Mouse (Mus musculus) heart, postnatal 14 days (tissue): ENCODE data around the gene Bclaf1. TPM values are rescaled to one million over a fixed set of nuclear protein-coding genes. Genes with fewer than 3 reads are reported as not detected.

Experiments
- DNase-seq, 2 experiments: peaks; one replicate each; pipeline ENCODE4 v3.0.0; 2021 to 2022
- intact Hi-C: fragments of 180-260 bp; cut with DNase I; formaldehyde crosslinking; loops from one replicate; pipeline ENCODE4 v1.15.1; 2025
- total RNA-seq, 2 experiments: library from RNA; stranded (reverse); gene quantifications; 2 replicates each; pipeline ENCODE4 v1.2.3; 2021

Bclaf1 gene
- total RNA-seq, 2 experiments from 2014 or later, result 68.4 to 68.7 TPM

DNA sequence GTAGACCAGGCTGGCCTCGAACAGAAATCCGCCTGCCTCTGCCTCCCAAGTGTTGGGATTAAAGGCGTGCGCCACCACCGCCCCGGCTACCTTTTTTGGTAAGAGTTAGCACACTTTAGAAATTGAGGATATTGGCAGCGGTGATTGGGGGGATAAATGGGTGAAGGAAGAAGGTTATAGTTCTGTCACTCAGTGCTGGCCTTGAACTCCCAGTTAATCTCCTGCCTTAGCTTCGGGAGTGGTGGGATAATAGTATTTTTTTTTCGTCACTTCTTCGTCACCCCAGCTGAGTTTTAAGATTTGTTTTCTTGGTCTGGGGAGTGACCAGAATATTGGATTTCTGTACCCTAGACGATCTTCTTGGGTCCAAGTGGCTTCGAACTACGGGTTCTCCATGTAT is 1.2 kb downstream of the Bclaf1 start:
- no peak for DNase-seq
- intact Hi-C loops, result loop anchor here (2.0 to 5.0 kb wide), 2 partner anchors 23 to 34 kb away; partner anchors contain the start of gene Mtfr2

DNA sequence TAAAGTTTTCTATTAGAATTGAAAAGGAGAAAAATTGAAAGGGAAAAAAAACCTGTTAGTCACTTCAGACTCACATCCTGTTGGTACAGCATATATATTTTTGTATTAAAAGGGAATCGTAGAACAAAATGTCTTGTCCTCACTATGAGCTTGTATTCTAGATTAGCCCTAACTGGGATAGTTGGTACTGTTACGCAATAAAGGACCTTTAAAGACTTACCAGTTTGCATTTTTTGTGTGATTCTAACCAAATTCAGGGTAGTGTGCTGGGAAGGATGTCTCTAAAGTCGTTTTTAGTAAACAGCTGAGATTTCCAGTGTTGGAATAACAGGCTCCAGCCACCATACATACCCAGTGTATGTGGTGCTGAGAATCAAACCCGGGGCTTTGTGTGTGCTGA is 1.7 kb downstream of the Bclaf1 start:
- intact Hi-C loops, result loop anchor here (2.0 to 5.0 kb wide), 2 partner anchors 23 to 33 kb away; partner anchors contain the start of gene Mtfr2
- no peak for DNase-seq

- intact Hi-C loops, result loop anchor here (5.0 kb wide), 1 partner anchor 33 kb away; the partner anchor contains the start of gene Mtfr2
- peak; percentile 19 to 21 for DNase-seq
Measured at GRCm38 (mm10) chr10:20314797-20315196, 2.5 kb downstream of the Bclaf1 start.

DNA sequence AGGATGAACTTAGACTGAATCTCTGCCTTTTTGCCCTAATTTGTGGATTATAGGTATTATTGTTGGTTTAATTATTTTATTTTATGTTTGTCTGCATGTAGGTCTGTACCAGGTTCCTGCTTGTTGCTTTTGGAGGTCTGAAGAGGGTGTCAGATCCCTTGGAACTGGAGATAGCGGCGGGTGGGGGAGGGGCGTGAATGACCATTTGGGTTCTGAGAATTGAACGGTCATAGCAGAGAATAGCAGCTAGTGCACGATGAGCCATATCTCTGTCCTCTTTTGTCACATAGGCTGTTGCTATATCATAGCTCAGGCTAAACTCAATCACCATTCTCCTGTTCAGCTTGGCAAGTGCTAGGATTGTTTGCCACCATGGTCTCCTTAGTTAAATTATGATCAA is 5.2 kb downstream of the Bclaf1 start:
- DNase-seq, result peak in 1 of 2 experiments; percentile 14
- intact Hi-C loops, result no loop called here

DNA sequence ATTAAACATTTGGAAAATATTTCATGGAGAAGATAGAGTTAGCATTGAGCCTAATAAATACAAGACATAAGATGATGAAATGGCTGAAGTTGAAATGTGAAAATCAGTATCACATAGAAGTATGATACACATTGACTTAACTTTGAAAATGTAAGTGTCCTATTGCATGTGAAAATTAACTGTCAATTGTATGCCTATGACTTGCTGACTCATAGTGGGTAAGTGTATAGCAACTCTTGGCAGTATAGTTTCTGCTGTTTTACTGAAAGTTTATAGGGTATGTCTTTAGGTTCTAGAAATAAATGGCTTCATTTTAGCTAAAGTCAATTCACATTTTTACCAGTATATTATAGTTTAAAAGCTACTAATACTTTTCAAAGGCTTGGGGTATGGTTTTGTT is 14.0 kb downstream of the Bclaf1 start:
- DNase-seq, result no peak
- intact Hi-C loops, result no loop called here

DNA sequence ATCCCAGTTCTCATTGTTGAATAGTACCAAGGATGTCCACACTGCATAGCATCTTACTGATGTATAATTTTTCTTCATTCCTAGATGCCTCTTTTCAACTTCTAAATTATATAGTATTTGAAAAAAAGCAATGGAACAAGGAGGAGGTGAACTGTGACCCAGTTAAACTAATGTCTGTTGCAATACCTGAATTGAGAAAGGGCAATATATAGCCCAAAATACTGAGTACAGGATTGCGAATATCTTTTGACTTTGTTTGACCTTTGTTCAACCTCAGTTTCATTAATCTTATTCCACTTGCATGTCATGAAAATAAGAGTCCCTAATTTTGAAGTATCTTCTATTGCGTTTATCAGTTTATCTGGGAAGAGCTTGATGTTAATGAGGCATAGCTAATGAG is 19.0 kb downstream of the Bclaf1 start:
- intact Hi-C loops, result no loop called here
- no peak for DNase-seq

GRCm38 (mm10) chr10:20337872-20338271 is 25.6 kb downstream of the Bclaf1 start:
- intact Hi-C loops, result no loop called here
- no peak for DNase-seq

DNA sequence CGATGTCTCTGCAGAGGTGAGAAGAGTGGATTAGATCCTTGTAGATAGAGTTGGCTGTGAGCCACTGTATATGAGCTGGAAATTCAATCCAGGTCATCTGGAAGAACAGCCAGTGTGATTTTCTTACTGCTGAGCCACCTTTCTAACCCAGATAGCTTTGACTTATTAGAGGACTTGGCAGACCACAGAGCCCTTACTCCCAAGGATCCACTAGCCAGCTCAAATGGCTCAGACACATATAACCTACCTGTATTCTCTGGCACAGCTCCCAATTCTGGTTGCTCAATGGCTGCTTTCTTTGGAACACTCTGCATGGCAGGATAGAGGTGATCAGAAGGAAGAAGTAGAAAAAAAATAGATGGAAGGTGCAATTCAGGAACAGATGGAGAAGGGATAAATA is 33.5 kb downstream of the Bclaf1 start:
- intact Hi-C loops, result loop anchor here (5.0 kb wide), 2 partner anchors 33 to 53 kb away; partner anchors contain the start of gene Bclaf1
- DNase-seq, result no peak

DNA sequence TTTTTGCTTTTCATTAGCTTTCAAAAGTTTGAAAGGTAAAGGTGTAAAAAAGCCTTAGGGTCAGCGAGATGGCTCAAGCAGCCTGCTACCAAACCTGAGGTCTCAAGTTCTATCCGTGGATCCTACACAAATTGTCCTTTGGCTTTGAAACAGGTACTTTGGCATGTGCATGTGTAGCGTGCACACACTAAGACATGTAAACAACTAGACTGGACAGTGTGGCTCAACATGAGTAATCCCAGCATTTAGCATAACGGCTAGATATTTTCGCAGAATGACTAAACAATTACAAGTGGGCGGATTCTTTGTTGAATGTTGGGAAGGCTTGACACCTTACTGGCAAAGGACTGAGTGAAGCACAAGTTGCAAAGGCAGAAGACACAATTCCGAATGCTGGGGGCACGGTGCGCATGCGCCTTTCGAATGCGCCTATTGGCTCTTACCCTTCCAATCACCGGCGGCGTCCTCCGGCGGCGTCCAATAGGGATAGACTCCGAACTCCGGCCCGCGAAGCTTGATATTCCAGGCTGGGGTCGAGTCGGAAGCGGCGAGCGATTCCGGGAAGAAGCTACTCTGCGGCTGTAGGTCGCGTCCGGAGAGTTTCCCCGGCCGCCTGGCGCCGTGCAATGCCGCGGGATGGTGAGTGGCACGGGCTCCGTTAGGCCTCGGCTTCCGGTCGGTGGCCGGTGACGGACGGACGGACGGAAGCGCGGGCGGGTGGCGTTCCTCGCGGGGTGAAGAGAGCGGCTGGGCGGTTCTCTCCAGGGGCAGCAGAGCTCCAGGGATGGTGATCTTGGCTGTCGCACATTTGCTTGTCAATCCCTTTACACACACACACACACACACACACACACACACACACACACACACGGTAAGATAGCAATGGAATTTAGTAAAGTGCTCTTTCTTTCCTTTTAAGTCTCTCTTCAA is 35.3 kb downstream of the Bclaf1 start, which contains the start of gene Mtfr2:
Gene Mtfr2, plus strand, starts transcription at position 486 of the 930 bp plus-strand sequence.
- peak; percentile 93 to 94 for DNase-seq
- intact Hi-C loops, result loop anchor here (5.0 kb wide), 2 partner anchors 35 to 55 kb away; partner anchors contain the start of gene Bclaf1

- intact Hi-C loops, result loop anchor here (5.0 kb wide), 2 partner anchors 37 to 57 kb away; partner anchors contain the start of gene Bclaf1
Measured at GRCm38 (mm10) chr10:20348894-20349293, 36.6 kb downstream of the Bclaf1 start.

GRCm38 (mm10) chr10:20361542-20362449 is 49.5 kb downstream of the Bclaf1 start:
- DNase-seq, result no peak
- intact Hi-C loops, result loop anchor here (2.0 kb wide), 2 partner anchors 567 to 587 kb away; no protein-coding TSS in a partner anchor

More at GRCm38 (mm10) chr10:20348894-20349293, 36.6 kb downstream of the Bclaf1 start:
- DNase-seq, result no peak

DNA sequence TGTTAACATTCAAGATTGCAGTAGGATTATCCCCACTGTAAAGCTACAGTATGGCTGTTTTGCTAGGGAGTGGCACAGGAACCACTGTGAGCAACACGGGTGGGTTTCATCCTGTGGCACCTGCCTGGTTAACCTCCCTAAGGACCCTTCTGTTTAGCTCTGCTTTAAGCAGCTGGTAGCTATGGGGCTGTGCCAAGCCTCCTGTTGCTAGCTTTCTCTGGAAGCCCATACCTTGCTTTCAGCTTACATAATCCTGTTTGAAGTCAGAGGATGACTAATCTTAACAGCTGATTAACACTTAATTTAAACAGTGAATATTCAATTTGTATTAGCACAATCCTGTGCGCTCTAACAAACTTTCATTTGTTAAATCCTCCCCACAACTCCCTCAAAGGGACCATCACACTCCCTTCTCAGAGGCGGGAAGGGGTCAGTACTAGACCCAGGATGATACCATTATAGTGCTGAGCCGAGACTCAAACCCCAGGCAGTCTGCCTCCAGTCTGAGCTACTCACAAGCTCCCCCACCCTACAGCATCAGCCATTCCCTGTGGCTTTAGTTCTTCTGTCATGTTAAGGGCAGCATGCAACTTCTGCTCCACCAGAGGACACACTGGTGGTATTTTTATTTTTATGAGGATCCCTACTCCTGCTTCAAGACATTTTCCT is 50.3 kb downstream of the Bclaf1 start:
- intact Hi-C loops, result loop anchor here (2.0 kb wide), 2 partner anchors 566 to 586 kb away; no protein-coding TSS in a partner anchor
- no peak for DNase-seq

- intact Hi-C loops, result no loop called here
- peak in 1 of 2 experiments; percentile 6 for DNase-seq
Measured at GRCm38 (mm10) chr10:20372046-20372445, 59.8 kb downstream of the Bclaf1 start.

DNA sequence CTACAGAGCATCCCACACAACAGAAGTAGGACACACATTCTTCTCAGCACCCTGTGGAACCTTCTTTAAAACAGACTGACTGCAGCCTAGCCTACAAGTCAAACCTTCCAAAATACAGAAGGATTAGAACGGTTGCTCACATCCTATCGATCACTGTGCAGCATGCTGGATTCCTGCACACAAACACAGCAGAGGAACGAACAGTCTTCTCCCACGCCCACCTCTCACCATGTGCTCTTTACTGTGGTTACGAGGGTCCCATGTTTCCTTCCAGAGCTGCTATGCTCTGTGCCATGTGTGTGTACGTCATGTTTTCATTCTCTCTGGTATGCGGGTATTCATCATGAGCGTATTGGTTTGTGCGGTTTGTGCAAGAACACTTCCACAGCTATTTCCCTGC is 65.4 kb downstream of the Bclaf1 start:
- DNase-seq, result no peak
- intact Hi-C loops, result no loop called here

DNA sequence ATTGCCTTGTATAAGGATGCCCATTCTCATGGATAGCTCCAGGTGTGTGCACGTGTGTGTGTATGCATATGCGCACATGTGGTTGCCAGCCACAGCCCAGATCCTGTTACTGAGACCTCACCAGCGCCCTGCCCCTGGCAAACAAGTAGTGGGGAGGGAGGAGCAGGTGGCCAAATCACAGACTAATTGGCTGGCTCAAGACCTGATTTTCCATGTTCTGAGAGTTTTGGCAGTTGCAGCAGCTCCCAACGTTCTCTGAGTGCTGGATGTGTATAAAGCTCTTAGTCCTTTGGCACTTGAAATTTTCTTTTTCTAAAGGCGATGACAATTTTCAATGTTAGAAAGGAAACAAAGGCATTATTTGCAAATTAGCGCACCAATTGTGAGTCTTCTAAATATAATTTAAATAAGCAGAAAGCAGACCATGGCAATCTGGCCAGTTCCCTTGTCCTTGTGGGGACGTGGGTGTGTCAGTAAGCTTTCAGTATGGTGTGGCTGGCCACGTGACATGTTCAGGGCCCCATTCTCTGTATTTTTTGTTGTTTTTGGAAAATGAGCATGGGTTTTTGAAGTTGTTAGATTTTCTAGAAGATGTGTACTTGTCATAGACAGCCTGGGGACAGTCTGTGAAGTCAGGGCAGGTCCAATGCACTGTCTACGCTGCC is 66.9 kb downstream of the Bclaf1 start:
- intact Hi-C loops, result no loop called here
- peak; percentile 17 to 24 for DNase-seq

DNA sequence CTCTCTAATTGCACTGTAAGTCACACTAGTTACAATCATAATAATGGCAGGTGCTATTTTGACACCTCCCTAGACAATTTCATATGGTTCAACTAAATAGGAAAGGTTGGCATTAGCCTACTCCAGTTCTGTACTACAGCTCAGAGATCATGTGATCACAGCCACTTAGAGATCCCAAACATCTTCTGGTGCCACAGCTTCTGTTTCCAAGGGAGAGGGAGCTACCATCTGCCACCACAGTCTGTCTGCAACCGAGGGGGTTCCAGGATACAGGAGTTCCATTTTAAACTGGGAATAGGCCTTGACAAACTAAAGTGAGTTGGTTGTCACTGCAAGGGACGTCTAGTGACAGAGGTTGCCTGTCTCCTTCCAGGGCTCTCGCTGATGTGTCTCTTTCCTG is 68.5 kb downstream of the Bclaf1 start:
- intact Hi-C loops, result no loop called here
- DNase-seq, result no peak

GRCm38 (mm10) chr10:20381352-20381751 is 69.1 kb downstream of the Bclaf1 start:
- intact Hi-C loops, result no loop called here

GRCm38 (mm10) chr10:20382807-20383419 is 70.6 kb downstream of the Bclaf1 start:
- no peak for DNase-seq
- intact Hi-C loops, result no loop called here

More at GRCm38 (mm10) chr10:20381352-20381751, 69.1 kb downstream of the Bclaf1 start:
- DNase-seq, result no peak

DNA sequence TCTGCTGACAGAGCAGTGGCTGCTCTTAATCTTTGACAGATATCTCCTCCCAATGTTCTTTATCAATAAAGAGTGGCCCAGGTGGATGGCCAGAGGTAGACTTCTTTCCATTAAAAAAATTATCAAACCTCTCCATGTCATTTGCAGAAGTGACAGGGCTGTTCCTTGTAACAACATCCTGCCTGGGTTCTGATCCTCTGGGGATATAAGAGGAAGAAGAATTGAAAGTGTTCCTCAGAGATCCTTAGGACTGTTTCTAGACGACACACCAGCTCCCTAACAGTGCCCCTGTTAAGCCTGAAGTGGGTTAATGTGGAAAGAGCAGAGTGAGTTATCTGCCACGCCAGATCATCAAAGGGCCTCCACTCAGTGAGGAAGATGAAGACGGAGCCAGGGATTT is 78.3 kb downstream of the Bclaf1 start:
- intact Hi-C loops, result no loop called here
- DNase-seq, result no peak
